Mouse (Mus musculus): ENCODE measurements around the gene Afdn. TPM values are rescaled to one million over a fixed set of nuclear protein-coding genes. Genes with fewer than 3 reads are reported as not detected.
A peak's percentile ranks its signal among the peaks of the same experiment; 100 is the strongest.
"Not testable (repeated sequence)": the region's sequence is repeated elsewhere in the genome, so short reads cannot be mapped to it uniquely, and the experiment has no call there.

The Afdn gene
- total RNA-seq, 2 experiments from 2014 or later = 2.6 to 3.7 TPM

DNA sequence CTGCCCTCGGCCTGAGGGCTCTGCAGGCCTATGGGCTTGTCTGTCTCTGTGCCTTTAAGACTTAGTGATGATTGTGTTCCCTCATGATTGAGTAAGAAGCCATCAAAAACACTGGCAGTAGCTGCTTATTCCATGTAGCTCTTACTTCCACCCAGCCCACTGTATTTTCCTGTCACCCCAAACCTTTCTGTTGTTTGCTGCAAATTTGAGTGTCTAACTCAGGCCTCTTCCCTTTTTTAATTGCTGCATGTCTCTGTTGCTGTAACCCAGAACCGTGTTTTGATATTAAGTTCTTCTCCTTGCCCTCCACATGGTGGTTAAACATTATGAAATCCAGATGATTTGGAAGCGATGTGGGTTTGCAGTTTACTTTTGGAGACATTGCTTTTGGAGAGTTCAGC, 106.6 kb downstream of the Afdn start:
- peak; percentile 81 for ATAC-seq (replicated peaks; ENCODE audit: poor library complexity)

DNA sequence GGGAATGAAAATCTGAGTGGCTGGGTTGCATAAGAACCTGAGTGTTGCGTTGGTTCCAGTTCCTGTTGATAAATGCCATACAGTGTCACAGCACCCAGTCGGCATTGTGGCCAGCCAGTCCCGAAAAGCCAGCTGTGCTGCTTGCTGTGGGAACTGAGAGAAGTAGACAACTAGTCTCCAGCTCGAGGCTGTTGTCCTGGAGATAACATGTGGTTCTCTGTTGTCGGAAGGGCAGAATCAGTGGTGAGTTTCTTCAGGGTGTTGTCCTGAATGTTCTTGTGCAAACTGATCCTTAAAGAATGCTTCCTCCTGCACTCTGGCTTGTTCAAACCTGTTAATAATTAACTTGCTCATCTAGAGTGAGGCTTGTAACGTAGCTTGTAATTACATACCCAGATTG, 107.1 kb downstream of the Afdn start:
- peak; percentile 95 for ATAC-seq (replicated peaks; ENCODE audit: poor library complexity)

- ATAC-seq (replicated peaks; ENCODE audit: poor library complexity) = no peak
Observed at GRCm38 (mm10) chr17:13870236-13870635, 109.9 kb downstream of the Afdn start.

- no peak for ATAC-seq (replicated peaks; ENCODE audit: poor library complexity)
Observed at GRCm38 (mm10) chr17:13874245-13874644, 113.9 kb downstream of the Afdn start.

GRCm38 (mm10) chr17:13877460-13877859, 117.1 kb downstream of the Afdn start:
- ATAC-seq (replicated peaks; ENCODE audit: poor library complexity) = no peak

GRCm38 (mm10) chr17:13879731-13880130, 119.4 kb downstream of the Afdn start:
- ATAC-seq (replicated peaks; ENCODE audit: poor library complexity) = no peak

DNA sequence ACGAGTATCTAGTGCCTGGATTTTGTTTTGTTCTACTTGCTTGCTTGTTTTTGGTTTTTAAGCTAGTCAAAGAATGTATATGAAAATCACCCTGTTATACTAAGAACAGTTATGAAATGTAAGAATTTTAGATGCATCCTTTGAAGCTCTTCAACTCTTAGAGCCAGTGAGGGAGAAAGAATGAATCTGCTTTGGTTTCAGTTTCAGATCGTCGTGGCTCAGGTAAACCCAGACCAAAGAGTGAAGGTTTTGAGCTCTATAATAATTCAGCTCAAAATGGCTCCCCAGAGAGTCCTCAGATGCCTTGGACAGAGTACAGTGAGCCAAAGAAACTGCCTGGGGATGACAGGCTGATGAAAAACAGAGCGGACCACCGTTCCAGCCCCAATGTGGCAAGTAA, 123.2 kb downstream of the Afdn start:
- ATAC-seq (replicated peaks; ENCODE audit: poor library complexity) = no peak

DNA sequence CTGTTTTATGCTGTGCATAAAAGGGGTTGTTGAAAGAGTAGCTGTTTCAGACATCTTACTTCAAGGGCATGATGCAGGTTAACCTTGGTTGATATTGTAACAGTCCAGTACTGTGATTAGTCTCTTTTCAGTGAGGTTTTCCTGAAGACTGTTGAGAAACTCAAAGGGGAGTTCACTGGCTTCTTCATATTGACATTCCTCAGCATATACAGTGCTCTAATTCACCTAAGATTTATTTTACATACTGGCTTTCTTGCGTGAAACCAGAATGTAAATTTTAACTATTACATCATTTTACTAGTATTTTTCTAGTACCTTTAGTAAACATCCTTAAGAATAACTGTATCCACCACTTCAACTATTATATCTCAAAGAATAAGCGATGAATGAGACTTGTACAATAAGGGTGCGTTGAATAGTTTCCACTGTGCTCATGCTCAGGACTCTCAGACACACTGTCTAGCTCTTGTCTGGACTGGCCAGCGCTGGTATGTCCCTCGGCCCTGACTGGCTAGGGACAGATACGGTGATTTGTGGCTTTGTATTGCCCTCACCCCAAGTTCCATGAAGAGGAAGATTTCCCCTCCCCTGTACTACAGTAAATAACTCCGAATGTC, 129.6 kb downstream of the Afdn start:
- ATAC-seq (replicated peaks; ENCODE audit: poor library complexity) = no peak

DNA sequence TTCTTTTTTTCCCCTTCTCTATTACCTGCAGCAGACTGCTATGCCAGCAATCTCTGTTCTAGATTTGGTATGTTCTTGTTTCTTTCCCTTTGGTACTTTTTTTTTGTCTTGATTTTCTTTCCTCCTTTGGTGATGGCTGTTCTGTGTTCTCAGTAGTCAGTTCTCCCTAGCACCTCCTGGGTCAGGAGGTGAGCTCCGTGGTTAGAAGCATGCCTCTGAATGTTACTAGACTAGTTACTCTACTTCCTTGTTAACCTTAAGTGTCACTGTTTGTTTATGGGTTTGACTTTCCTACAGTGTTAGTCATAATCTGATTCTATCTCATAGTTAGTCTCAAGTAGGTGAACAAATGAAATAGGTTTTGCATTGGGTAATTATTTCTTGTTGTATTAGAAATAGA, 130.6 kb downstream of the Afdn start:
- ATAC-seq (replicated peaks; ENCODE audit: poor library complexity) = no peak

DNA sequence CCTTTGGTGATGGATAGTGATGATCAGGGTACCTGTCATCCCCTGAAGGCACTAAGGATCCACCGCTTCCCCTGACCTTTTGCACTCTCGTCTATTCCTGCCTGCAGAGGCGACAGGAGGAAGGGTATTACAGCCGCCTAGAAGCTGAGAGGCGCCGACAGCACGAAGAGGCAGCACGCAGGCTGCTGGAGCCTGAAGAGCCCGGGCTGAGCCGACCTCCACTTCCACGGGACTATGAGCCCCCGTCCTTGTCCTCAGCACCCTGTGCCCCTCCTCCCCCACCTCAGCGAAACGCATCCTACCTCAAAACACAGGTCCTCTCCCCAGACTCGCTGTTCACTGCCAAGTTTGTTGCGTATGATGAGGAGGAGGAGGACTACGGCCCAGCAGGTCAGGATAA, 138.5 kb downstream of the Afdn start:
- no peak for ATAC-seq (replicated peaks; ENCODE audit: poor library complexity)

- no peak for ATAC-seq (replicated peaks; ENCODE audit: poor library complexity)
Observed at GRCm38 (mm10) chr17:13899241-13899640, 138.9 kb downstream of the Afdn start.

DNA sequence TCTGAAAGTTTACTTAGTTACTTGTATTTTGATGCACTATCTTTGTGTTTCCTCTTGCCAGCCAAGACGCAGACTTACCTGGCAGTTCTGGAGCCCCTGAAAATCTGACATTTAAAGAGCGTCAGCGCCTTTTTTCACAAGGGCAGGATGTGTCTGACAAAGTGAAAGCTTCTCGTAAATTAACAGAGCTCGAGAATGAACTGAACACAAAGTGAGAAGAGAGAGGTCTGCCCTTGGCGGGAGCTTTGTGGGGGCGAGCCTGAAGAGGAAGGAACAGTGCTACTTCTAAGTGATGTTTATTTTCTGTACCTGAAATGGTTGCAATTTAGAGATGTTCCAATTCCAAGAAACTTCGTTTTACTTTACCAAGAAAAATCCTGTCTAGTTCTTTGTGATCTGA, 143.5 kb downstream of the Afdn start:
- no peak for ATAC-seq (replicated peaks; ENCODE audit: poor library complexity)

GRCm38 (mm10) chr17:13907082-13907481, 146.7 kb downstream of the Afdn start:
- no peak for ATAC-seq (replicated peaks; ENCODE audit: poor library complexity)

GRCm38 (mm10) chr17:13907681-13908080, 147.3 kb downstream of the Afdn start:
- no peak for ATAC-seq (replicated peaks; ENCODE audit: poor library complexity)

DNA sequence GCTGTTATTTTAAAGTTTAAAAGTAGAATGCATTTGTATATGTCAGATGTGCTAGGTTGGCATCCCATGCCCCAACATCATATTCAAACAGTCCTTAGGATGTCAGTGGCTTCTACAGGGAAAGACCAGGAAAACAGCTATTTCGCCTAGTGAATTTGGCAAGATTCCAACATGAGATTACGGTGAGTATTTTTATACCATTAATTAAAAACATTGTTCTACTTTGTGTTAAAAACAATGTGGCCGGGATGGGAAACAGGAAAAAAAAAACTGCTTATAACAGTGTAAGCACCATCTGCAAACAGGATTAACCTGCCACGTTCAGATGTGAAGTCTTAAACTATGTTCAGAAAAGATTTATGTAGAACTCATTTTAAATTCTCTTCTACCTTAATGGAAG, 153.6 kb downstream of the Afdn start:
- no peak for ATAC-seq (replicated peaks; ENCODE audit: poor library complexity)

- ATAC-seq (replicated peaks; ENCODE audit: poor library complexity) = no peak
Observed at GRCm38 (mm10) chr17:13914531-13914930, 154.2 kb downstream of the Afdn start.

DNA sequence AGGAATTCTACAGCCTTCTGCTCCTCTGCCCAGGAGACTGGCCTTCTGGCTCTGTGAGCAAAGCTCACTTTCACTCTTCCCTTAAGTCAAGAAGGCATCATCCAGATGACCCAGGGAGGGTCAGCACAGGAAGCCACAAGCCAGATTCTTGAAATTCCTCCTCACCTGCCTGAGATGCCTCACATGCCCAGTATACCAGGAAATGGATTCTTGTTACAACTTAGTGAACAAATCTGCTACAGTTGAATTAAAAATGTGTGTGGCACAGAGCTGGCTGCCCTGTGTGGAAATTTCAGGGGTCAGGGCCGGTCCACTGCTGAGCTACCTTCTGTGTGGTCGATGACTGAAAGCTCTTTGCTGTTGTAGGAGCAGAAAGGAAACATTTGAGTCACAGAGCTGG, 160.4 kb downstream of the Afdn start:
- no peak for ATAC-seq (replicated peaks; ENCODE audit: poor library complexity)

DNA sequence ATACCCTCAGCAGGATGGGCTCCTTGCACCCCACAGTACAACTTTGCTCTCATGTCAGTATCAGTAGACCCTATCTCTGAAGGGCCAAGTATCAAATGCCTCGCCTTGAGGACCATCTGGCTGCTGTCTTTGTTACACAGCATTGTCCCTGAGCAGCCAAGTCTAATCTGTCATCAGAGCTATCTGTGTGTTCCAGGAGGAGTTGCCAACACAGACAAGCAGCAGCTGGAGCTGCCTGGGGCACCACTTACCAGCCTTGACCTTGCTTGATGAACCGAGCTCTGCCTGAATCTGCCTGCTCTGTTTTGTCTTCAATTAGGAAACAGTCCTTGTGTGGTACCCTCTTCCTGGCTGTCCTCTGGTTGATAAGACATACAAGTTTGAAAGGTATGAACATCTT, 163.1 kb downstream of the Afdn start:
- peak; percentile 39; the same call in 1 of the 2 replicates for ATAC-seq (replicated peaks; ENCODE audit: poor library complexity)

DNA sequence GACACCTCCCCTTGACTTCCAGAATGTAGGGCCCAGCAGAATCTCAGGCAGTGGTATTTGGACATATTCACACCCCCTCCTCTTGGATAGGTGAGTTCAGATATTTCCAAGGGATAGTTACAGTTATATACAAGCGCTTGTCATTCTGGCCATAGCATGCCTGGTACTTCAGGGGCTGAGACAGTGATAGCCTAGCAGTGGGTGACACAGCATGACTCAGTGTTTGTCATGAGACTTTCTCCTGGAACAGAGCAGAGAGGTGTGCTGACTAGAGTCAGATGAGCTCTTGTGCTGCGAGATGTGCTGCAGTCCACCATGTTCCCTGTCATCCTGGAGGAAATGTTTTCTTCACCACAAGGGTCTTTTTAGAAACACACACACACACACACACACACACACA, 164.2 kb downstream of the Afdn start:
- ATAC-seq (replicated peaks; ENCODE audit: poor library complexity) = no peak

DNA sequence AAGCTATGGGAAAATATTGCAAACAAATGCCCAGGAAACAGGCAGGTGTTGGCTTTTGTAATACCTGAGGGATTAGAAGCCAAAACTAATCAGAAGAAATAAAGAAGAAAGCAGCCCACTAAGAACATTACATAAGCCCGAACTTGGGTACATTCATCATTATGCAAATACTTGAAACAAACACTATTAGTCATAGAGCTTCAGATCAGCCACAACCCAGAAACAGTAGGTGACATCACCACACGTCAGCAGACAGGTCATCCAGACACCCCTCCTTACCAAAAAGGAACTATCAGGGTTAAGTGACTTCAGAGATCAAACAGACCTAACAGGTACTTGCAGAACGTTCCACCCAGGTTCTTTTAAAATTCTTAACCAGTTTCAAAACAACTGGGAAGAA, 165.6 kb downstream of the Afdn start:
- ATAC-seq (replicated peaks; ENCODE audit: poor library complexity) = no peak

DNA sequence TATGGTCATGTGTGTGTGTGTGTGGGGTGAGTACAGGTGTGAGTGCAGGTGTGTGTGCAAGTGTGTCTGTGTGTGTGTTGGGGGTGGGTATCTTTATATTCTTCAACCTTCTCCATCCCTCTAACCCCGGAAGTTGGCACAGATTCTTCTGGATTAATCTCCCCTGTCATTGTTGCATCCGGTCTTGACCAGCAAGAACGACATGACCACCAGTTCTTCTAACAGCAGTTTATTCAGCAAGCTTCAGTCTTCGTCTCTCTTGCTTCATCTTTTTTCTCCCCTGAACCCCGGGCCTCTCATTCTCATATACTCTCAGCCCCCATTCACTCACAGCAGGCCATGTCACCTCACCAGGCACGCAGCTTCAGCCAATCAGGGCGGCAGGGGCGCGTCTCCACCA, 170.1 kb downstream of the Afdn start:
- ATAC-seq (replicated peaks; ENCODE audit: poor library complexity) = no peak

- ATAC-seq (replicated peaks; ENCODE audit: poor library complexity) = not testable (repeated sequence)
Observed at GRCm38 (mm10) chr17:13935364-13935763, 175.0 kb downstream of the Afdn start.

DNA sequence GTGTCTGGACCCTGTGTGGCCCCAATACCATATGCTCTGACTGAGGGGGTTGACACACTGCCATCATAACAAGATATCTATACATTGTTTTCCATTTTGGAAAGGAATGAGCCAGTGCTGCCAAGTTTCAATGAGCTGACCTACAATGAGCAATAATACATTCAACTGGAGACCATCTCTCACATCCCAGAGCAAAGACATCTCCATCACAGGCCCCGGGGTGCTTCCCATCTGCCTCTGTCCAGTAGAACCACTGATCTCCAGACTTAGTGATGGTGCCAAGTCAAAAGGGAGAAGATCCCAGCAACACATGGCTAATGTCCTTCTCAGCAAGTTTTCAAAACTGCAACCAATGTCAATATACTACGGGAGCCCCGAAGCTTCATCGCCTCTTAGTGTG, 177.4 kb downstream of the Afdn start:
- ATAC-seq (replicated peaks; ENCODE audit: poor library complexity) = no peak

DNA sequence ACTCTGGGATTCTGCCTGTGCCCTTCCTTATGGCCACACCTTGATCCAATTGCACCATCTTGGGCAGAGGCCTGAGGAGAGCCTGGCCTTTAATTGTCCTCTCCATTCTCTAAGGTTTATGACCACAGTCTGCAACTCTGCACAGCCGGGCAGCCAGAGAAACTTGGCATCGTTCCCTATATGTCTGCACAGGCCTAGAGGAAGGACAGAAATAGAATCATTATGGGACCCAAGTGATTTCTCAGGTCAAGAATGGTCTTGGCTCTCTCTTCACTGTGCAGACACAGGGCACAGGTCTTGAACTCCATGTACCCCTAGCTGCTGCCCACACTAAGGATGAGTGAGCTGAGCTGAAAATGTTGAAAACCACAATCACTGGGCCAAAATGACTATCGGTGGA, 178.3 kb downstream of the Afdn start:
- no peak for ATAC-seq (replicated peaks; ENCODE audit: poor library complexity)

All from megakaryocyte progenitor cell, adult 5-6 weeks (primary cell).